Mouse (Mus musculus): ENCODE measurements around the gene Hivep3.

DNA sequence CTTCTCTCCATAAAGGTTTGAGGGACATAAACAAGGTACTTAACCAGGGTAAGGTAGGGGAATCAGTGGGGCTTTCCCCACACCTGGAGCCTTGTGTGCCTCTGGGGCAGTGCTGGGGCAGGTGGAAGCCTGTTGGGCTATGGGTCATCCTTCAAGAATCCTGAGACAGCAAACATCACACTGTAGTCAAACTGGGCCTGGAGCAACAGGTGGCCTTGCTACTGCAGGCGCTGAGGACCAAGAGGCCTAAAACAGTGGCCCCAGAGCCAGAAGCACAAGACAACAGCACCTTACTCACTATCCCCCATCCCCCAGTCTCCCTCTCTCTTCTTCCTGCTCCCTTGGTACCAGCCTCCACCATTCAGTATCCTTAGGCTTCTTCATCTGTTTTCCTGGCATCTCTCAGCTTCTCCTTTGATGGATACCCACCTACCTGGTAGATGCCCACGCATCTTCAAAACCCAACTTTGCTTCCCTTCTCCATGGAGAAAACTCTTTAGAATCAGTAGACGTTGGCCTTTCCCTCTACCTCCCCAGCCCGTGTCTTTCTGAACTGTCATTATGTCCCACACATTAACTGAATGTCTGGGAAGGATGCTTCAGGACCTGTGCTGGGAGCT is 289.7 kb downstream of the Hivep3 start:
- TF ChIP-seq USF1 (IDR thresholded peaks at IDR 0.05; ENCODE audit: low read depth) = no peak
- TF ChIP-seq CTCF (IDR thresholded peaks at IDR 0.05; ENCODE audit: control insufficient read depth, insufficient read depth, insufficient read length) = no peak
